In genomic region chr1:56938432-56938831, GRCm38 (mm10) we compare ENCODE assay signal across 27 mouse cellular contexts. TPM values are rescaled to one million over a fixed set of nuclear protein-coding genes. Genes with fewer than 3 reads are reported as not detected.
DNase-seq lines count a peak whose midpoint lies in the region; ATAC-seq and TF ChIP-seq lines count a peak whose summit lies in the region.
"Had no signal": no experiment of that assay in that cellular context is flagged by ENCODE, and none has a peak within 500 bp of the region (broad histone marks: within the 10 kb centered on the region; RNA-seq: fewer than 3 reads in every experiment).

No protein-coding gene starts in this region.

- H3K4me2 ChIP-seq in CH12.LX (ENCODE audit: insufficient read depth, low read depth, poor library complexity, severe bottlenecking) = peak overlapping the region; percentile 97; the same call in 1 of the 2 replicates
- H3K4me2 ChIP-seq: embryonic facial prominence, embryonic 13.5 days; embryonic facial prominence, embryonic 15.5 days; forebrain, embryonic 12.5 days had no signal

- TF ChIP-seq POLR2A in CH12.LX (IDR thresholded peaks at IDR 0.05; ENCODE audit: low read depth, low read length) = no peak

- DNase-seq in heart, adult 11 months = peak; percentile 57
- DNase-seq in heart, adult 18-20 months = no peak
- DNase-seq in CH12.LX (ENCODE audit: extremely low read depth) (no peak), ES-E14 (ENCODE audit: low read depth, low spot score) (no peak), ZHBTc4 (ENCODE audit: low read depth, low spot score) (peak; percentile 53)
- no peak for DNase-seq in urinary bladder, postnatal 25 days (ENCODE audit: low spot score)
- DNase-seq: adrenal gland, adult 2 months; adrenal gland, postnatal 10 days; adrenal gland, postnatal 25 days; B cell, adult 2 months; cerebellum, adult 11 months; cerebellum, adult 18-20 months; cerebellum, adult 8-10 months; cerebellum, adult 9-11 months; cerebellum, postnatal 14 days; cerebellum, postnatal 36 days; embryo, embryonic 11 days had no signal

- no peak for ATAC-seq in megakaryocyte-erythroid progenitor cell, adult 5-6 weeks (replicated peaks; ENCODE audit: low FRiP score, low TSS enrichment, poor library complexity, severe bottlenecking)
- ATAC-seq: CD4-positive, CD25-positive, alpha-beta regulatory T cell, adult 4 months; forebrain, embryonic 14.5 days; forebrain, embryonic 16.5 days had no signal

- no peak overlapping the region for H3K4me3 ChIP-seq in CH12.LX (replicated peaks in 1 of 3; ENCODE audit: low read depth in 2 of 3, low read length in 2 of 3, poor library complexity in 1 of 3)
- H3K4me3 ChIP-seq in ES-E14 (ENCODE audit: insufficient read depth in 1 of 2, low read depth in 1 of 2, low read length in 2 of 2, poor library complexity in 1 of 2, severe bottlenecking in 1 of 2) = no peak overlapping the region
- H3K4me3 ChIP-seq: embryonic facial prominence, embryonic 13.5 days; embryonic facial prominence, embryonic 15.5 days; erythroblast, embryonic 14.5 days; forebrain, embryonic 10.5 days; forebrain, embryonic 12.5 days had no signal

- 0 out of 2 replicates have a peak, but pooled peaks cover 3% of the 10 kb centered on the region for H3K79me2 ChIP-seq in CH12.LX (replicated peaks; ENCODE audit: control insufficient read depth, extremely low read depth, insufficient read depth, poor library complexity, severe bottlenecking)

- H3K4me1 ChIP-seq in CH12.LX (ENCODE audit: control insufficient read depth in 1 of 2, insufficient read depth in 2 of 2) = peaks cover 12 to 38% of the 10 kb centered on the region in 2 experiments
- H3K4me1 ChIP-seq in ES-E14 (ENCODE audit: control insufficient read depth in 2 of 2, insufficient read depth in 2 of 2, low read length in 2 of 2, poor library complexity in 1 of 2) = no peaks in the 10 kb centered on the region
- H3K4me1 ChIP-seq: forebrain, embryonic 12.5 days had no signal

- no peak for TF ChIP-seq EP300 in CH12.LX (IDR thresholded peaks at IDR 0.05; ENCODE audit: low read length)

- H3K36me3 ChIP-seq in CH12.LX (replicated peaks in 1 of 2; ENCODE audit: control insufficient read depth in 1 of 2, insufficient read depth in 1 of 2, low read length in 1 of 2) (peaks cover 4 to 25% of the 10 kb centered on the region in 2 experiments), ES-E14 (ENCODE audit: control insufficient read depth, insufficient read depth, low read length, poor library complexity, severe bottlenecking) (no peaks in the 10 kb centered on the region)
- H3K36me3 ChIP-seq: embryonic facial prominence, embryonic 13.5 days; embryonic facial prominence, embryonic 15.5 days; forebrain, embryonic 12.5 days had no signal

- H3K27me3 ChIP-seq in CH12.LX (replicated peaks) = no peaks in the 10 kb centered on the region
- H3K27me3 ChIP-seq: embryonic facial prominence, embryonic 13.5 days; embryonic facial prominence, embryonic 15.5 days; forebrain, embryonic 12.5 days had no signal

- dilution Hi-C loops in CH12.LX (cut with MboI; ENCODE audit: extremely low pct_ligation_motif_present, extremely low pct_unique_long_range_greater_than_20kb, low sequenced_read_pairs) = no loop called here

- TF ChIP-seq RAD21 in CH12.LX (IDR thresholded peaks at IDR 0.05; ENCODE audit: low read depth, low read length) = no peak

- in situ Hi-C loops in CH12.LX (cut with MboI; ENCODE audit: low pct_ligation_motif_present, low pct_unique_long_range_greater_than_20kb, low sequenced_read_pairs) (no loop called here), ES-E14 (cut with MboI; ENCODE audit: low sequenced_read_pairs in 2 of 2, unreplicated experiment in 2 of 2) (no loop called here)

- H3K27ac ChIP-seq in CH12.LX (ENCODE audit: insufficient read depth, low read depth) (peak overlapping the region; percentile 65), ES-E14 (ENCODE audit: insufficient read depth, low read depth, low read length, poor library complexity, severe bottlenecking) (no peak overlapping the region)
- H3K27ac ChIP-seq: embryonic facial prominence, embryonic 13.5 days; embryonic facial prominence, embryonic 15.5 days; forebrain, embryonic 10.5 days; forebrain, embryonic 12.5 days had no signal

- TF ChIP-seq CTCF in CH12.LX (conservative IDR thresholded peaks at IDR 0.05 in 1 of 2, IDR thresholded peaks at IDR 0.05 in 1 of 2; ENCODE audit: low read depth in 2 of 2, low read length in 2 of 2) = no peak

- no peaks in the 10 kb centered on the region for H3K9me3 ChIP-seq in CH12.LX (replicated peaks; ENCODE audit: low read length)
- no peaks in the 10 kb centered on the region for H3K9me3 ChIP-seq in ES-E14 (ENCODE audit: control insufficient read depth, insufficient read depth, low read depth, low read length)
- H3K9me3 ChIP-seq: embryonic facial prominence, embryonic 13.5 days; embryonic facial prominence, embryonic 15.5 days; forebrain, embryonic 10.5 days; forebrain, embryonic 12.5 days had no signal

- H3K9ac ChIP-seq in CH12.LX (ENCODE audit: insufficient read depth, low read depth) (peak overlapping the region; percentile 69), ES-E14 (ENCODE audit: insufficient read depth, low read depth, low read length, poor library complexity, severe bottlenecking) (no peak overlapping the region)
- H3K9ac ChIP-seq: embryonic facial prominence, embryonic 13.5 days; embryonic facial prominence, embryonic 15.5 days; forebrain, embryonic 12.5 days had no signal

TF ChIP-seq in CH12.LX, 34 proteins besides CTCF, POLR2A, EP300 and RAD21:
- TF ChIP-seq JUN (IDR thresholded peaks at IDR 0.05; ENCODE audit: insufficient read depth, low read depth, low read length) = no peak
- no peak for TF ChIP-seq HCFC1 (IDR thresholded peaks at IDR 0.05; ENCODE audit: low read depth, low read length)
- TF ChIP-seq ZNF384 (IDR thresholded peaks at IDR 0.05; ENCODE audit: low read depth, low read length) = peak; percentile 75
- TF ChIP-seq NRF1 (IDR thresholded peaks at IDR 0.05; ENCODE audit: low read depth, low read length) = no peak
- TF ChIP-seq KAT2A (IDR thresholded peaks at IDR 0.05; ENCODE audit: insufficient replicate concordance, low read length) = no peak
- TF ChIP-seq USF1 (IDR thresholded peaks at IDR 0.05; ENCODE audit: low read depth, low read length) = no peak

TF ChIP-seq in ES-E14, 5 proteins besides CTCF, POLR2A, EP300 and RAD21:
- TF ChIP-seq MAFK (IDR thresholded peaks at IDR 0.05; ENCODE audit: insufficient read depth, low read depth, low read length) (no peak), ZNF384 (IDR thresholded peaks at IDR 0.05; ENCODE audit: low read depth, low read length) (peak; percentile 93)

RNA-seq across cellular contexts. Expression of gene Satb2, which starts 40.0 kb away (rescaled TPM):
- total RNA-seq in heart, adult 18-20 months (2021) = under 1 TPM; 0.21 to 0.22 TPM
- total RNA-seq in CH12.LX (2012; rRNA removed) (1.6 and 2.1 TPM in 2 replicates), CH12.LX (2014; rRNA removed) (1.4 and 2.0 TPM in 2 replicates), ES-E14 (2012; rRNA removed) (1.1 and 2.8 TPM in 2 replicates)
- 3.7 and 3.9 TPM in 2 replicates for polyA plus RNA-seq in CH12.LX (2012; ENCODE audit: insufficient read length, low read depth)
- total RNA-seq in megakaryocyte-erythroid progenitor cell, adult 5-6 weeks (2014; fragmentation: Nextera tagmentation) = 0.17 and 1.8 TPM in 2 replicates
- total RNA-seq in megakaryocyte-erythroid progenitor cell, adult 5-6 weeks (2017) = not detected in 2 replicates
- total RNA-seq: MEL had no signal
- polyA plus RNA-seq: CD4-positive, CD25-positive, alpha-beta regulatory T cell, adult 4 months; erythroblast, embryonic 14.5 days had no signal

Comparison
In these comparisons a context has a peak if more than half of its experiments do, and no peak if none do; other contexts are left out.
1. DNase-seq: peak in heart, adult 11 months (single experiment) and ZHBTc4 (single experiment); none in heart, adult 18-20 months (0 of 2), CH12.LX (single experiment), ES-E14 (single experiment) and urinary bladder, postnatal 25 days (single experiment).